Mouse (Mus musculus) fat pad, adult 2 months (tissue): ENCODE results near the gene Fgfr2.
A peak's percentile ranks its signal among the peaks of the same experiment; 100 is the strongest.

Source experiments
- DNase-seq: peaks from one replicate; pipeline ENCODE4 v3.0.0-alpha.2; 2011; ENCODE audit warnings: low read depth, low spot score; ENCODE audit errors: extremely low read depth

The Fgfr2 gene

DNA sequence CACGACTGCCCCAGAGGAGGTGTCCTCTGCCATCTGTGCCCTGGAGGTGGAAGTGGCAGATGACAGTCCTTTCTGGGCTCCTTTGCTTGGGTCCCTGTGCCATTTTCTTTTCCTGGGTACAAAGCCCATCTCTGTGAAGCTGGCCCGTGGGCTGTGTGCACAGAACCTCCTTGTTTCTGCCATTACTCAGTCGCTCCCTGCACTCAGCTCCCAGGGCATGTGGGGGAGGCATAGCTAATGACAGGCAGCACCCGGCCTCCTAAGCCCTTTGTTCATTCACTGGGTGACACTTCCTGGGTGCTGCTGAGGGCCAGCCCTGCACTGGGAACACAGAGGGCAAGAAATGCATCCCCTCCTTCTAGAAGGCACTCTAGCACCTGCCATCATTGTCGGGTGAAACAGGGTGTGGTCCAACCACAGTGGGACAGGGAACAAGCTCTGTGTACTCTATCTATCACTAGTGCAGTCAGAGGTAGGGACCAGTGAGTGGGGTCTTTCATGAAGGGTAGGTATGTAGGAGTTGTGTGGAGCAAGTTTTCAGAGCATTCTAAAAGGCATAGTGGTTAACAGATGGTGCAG is 420.6 kb downstream of the Fgfr2 start:
- no peak for DNase-seq

- DNase-seq, result no peak
These were observed 421.1 kb downstream of the Fgfr2 start for GRCm38 (mm10) chr7:132702024-132702423.

DNA sequence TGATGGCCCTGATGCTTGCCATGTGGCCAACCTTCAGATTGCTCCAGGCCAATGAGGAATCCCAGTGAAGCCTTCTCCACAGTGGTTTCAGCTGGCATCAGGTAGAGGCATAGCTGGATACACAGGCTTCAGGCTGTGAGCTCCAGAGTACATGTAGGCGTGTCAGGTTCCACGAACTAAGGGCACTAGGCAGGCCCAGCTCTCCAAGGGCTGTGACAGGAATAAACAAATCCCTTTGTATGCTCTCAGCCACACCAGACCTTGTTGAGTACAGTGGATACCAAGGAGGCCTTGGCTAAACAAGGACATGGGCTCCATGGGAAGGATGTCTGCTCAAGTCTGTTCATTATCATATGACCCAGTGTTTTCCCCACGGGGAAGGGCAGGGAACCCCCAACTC is 421.7 kb downstream of the Fgfr2 start:
- DNase-seq, result no peak

- no peak for DNase-seq
These were observed 423.0 kb downstream of the Fgfr2 start for GRCm38 (mm10) chr7:132700107-132700506.

DNA sequence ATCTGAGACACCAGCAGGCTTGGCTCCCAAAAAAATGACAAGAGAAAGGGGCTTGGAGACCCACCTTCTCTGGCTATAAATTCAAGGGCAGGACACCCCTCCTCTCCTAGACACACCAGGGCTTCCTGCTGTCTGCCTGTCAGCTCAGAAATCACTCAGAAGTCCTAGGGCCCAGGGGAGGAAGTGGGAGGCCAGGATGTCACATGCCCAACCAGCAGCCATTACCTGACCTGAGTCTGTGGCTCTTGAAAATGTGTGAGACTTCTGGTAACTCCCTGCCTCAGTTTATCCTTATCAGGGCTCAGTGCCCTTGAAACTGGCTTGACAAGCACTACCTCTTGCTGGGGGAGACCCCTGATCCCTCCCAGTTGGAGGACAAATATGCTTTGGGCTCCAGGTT is 423.5 kb downstream of the Fgfr2 start:
- DNase-seq, result no peak

GRCm38 (mm10) chr7:132699165-132699564 is 424.0 kb downstream of the Fgfr2 start:
- no peak for DNase-seq

- DNase-seq, result no peak
These were observed 424.4 kb downstream of the Fgfr2 start for GRCm38 (mm10) chr7:132698737-132699136.

DNA sequence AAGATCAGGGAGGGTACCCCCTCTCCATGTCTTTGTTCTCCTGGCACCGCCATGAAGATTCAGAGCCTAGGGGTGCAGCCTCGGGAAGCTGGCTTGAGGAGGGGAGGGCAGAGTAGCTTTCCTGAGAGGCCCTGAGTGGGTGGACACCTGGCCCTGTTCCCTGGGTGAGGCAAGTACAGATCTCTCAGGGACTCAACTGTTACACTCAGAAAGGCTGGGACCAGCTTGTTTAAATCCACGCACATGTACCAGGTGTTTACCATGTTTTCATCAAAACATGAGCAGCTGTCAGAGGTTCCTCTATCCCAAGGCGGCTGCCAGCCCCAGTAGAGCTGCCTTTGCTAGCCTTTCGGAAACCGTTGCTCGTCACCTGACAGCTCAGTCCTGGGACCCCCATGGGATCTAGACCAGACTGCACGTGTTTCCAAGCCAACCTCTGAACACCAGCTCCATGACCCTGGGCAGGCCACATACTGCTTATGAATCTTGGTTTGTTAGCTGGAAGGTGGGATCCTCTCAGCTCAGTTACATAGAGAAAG is 425.8 kb downstream of the Fgfr2 start:
- no peak for DNase-seq

DNA sequence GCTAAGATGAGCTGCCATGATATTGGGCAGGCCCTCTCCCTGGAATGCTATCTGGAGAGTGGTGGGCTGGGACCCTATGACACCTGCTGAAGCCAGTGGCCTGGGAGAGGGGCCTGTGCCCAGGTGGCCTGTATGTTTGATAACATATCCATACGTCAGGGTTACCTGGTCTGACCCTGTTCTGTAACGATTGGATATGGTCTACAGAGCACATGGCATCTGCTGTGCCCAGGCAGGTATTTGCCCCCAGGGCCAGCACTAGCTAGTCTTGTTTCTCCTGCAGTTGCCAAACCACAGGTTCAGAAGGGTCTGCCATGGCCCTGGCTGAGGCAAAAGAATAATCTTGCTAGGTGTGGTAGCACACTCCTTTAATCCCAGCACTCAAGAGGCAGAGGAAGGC is 429.6 kb downstream of the Fgfr2 start:
- peak; percentile 43 for DNase-seq

GRCm38 (mm10) chr7:132692719-132693118 is 430.4 kb downstream of the Fgfr2 start:
- no peak for DNase-seq

DNA sequence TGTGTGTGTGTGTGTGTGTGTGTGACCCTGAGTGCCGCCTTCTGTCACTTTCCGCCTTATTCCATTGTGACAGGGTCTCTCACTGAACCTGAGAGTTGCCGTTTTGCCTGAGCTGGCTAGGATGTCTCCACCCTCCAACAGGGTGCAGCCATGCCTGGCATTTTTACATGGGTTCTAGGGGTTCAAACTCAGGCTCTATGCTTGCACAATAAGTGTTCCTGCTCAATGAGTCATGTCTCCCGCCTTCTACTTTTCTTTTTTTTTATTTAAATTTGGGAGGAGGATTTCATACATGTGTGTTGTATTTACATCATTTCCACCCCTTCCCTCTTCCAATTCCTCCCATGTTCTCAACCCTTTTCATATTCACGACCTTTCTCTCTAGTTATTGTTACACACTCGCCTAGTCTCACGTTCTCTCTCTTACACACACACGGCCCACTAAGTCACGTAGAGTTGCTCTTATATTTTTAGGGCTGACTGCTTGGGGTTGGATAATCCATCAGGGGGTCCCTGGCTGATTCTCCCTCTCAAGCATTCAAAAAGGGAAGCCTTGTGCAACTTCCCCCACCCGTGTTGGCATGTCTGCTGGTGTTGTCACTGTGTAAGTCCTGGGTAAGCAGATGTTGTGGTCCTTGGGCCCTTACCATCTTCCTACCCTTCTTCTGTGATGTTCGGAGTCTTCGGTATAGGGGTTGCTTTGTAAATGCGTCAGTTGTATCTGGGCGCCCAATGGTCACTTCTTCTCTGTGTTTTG is 432.3 kb downstream of the Fgfr2 start:
- DNase-seq, result no peak

GRCm38 (mm10) chr7:132689722-132690121 is 433.4 kb downstream of the Fgfr2 start:
- no peak for DNase-seq

DNA sequence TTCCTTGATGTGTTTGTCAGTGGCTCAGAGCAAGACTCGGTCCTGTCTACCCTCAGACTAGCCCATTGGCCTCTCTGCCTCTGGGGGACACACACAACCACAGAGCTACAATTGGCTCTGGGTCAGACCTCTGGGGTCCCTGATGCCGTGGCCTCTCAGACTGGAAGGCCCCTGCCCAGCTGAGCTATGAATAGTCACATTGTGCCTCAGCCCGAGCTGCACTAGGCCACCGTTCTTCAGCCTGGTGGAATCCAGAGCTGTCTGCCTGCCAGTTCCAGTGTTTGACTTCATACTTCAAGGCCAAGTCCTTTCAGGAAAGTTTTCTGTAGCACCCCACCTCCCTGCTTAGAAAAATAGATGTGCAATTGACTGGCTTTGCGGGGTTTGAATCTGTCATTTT is 434.4 kb downstream of the Fgfr2 start:
- no peak for DNase-seq

DNA sequence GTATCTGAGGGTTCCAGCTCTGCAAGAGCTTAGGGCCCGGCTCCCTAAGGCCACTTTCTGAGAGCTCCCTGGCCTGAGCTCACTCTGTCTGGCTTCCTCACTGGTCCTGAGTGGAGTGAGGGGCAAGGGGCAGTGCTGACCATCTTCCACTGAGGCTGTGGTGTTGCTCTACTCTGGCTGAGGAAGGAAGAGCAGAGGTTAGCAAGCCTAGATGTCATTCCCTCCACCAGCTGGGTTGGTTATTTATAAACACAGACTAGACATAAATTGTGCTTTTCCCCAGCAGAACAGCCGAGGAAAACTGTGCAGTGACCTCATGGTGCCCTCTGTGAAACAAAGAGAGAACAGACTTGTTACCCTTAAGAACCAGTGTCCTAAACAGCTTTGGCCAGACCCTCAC is 435.3 kb downstream of the Fgfr2 start:
- no peak for DNase-seq

DNA sequence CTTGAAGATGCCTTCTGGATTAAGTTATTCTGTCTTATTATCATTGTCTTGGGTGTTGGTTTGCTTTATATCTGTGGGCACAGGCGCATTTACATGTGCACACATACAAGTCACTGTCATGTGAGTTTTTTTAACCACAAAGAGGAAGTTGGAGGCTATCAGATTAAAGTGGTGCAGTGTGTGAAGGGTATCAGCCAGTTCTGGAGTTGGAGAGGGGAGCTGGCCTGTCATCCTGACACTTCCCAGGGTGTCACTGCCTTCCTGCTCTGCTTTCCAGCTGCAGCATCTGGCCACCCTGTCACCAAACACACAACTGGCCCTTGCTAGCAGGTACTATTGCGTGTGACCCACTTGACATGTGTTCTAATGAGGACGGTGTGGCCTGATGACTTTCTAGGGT is 436.6 kb downstream of the Fgfr2 start:
- DNase-seq, result no peak

DNA sequence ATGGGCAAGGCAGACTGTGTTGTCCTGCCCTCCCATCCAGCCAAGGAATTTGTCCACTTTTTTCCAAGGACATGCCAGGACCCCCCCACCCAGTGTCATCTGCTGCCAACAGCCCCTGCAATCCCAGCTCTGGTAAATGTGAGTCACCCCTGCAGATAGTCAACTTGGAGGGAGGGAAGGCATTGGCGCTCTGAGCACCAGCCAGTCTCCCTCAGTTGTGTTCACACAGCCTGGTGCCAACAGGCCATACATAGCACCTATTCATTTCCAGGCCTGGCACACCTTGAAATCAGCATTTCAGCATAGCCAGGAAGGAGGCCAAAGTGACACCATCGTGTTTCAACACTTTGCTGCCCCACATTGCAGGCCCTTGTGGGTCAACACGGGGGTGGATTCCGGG is 439.2 kb downstream of the Fgfr2 start:
- peak; percentile 70 for DNase-seq

DNA sequence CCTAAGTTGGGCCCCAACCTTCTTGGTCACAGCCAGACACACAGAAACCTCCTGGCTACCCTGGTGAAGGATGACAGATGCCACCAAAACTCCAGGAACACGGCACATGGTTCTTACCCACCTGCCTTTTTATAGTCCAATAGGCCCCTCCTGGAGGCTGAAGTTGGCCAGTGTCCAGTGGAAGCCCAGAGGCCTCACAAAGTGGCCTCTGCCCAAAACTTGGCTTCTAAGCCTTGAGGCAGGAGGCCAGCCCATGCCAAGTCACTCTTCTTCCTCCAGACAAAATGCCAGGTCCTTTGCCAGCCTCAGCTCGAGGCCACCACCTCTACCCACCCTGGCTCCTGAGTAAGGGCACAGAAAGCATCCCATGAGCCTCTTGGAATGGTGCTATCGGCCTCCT is 440.2 kb downstream of the Fgfr2 start:
- DNase-seq, result no peak

GRCm38 (mm10) chr7:132682336-132682735 is 440.8 kb downstream of the Fgfr2 start:
- DNase-seq, result no peak

- DNase-seq, result no peak
These were observed 441.3 kb downstream of the Fgfr2 start for GRCm38 (mm10) chr7:132681831-132682230.

DNA sequence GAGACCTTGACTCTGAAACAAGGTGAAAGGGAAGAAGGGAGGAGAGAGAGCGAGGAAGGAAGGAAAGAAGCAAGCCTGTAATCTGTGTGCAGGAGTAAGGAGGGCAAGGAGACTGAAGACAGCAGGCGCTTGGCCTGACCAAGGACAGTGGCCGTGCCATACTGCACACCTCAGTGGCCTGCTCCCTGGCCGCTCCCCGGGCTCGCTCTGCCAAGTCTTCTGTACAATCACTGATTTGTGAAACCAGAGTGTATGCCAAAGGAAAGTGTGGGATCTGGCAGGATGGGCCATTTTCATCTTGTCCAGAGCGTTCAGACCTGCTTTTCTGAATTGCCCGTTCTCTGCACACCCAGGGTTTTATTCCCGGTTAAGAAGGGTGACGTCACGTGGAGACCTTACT is 441.9 kb downstream of the Fgfr2 start:
- no peak for DNase-seq

DNA sequence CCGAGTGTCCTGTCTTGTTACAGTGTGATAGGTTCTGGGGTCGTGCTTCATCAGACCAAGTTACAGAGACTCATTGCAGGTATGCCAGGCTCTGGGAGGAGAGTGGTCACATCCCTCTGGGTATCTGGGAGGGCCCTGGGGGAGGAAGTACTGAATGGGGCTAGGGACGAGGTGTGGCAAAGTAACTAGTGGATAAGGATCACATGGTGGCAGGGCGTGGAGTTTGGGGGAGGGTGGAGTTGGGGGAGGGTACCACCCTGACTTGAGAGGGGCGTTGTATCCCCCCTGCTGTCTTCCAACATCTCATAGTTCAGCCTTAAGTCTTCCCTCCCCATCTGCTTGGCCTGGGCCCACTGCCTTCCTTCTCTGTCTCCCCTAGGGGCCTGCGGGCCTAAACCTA is 443.6 kb downstream of the Fgfr2 start:
- no peak for DNase-seq

DNA sequence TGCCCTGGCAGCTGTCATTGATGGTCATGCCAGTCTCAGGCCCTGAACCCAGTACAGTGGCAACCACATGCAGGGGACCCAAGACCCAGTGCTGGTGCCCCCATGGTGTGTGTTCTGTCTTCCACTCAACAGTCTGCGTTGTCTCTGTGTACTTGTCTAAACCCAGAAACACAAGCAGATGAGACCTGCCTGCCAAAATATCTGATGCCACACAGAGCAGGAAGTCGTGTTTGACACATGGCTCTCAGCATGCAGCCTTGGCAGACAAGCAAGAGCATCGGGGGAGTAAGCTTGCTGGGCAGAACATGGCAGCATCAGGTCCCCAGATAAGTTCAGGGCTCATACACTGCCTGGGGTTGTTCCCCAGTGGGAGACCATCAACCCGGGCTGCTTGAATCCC is 444.0 kb downstream of the Fgfr2 start:
- no peak for DNase-seq

- DNase-seq, result no peak
These were observed 447.2 kb downstream of the Fgfr2 start for GRCm38 (mm10) chr7:132675922-132676321.
